Mouse (Mus musculus): ENCODE measurements around the gene Gpc6. TPM values are rescaled to one million over a fixed set of nuclear protein-coding genes. Genes with fewer than 3 reads are reported as not detected.

The Gpc6 gene
- total and polyA plus RNA-seq, 2 experiments from 2014 or later: 11.0 to 17.1 TPM

DNA sequence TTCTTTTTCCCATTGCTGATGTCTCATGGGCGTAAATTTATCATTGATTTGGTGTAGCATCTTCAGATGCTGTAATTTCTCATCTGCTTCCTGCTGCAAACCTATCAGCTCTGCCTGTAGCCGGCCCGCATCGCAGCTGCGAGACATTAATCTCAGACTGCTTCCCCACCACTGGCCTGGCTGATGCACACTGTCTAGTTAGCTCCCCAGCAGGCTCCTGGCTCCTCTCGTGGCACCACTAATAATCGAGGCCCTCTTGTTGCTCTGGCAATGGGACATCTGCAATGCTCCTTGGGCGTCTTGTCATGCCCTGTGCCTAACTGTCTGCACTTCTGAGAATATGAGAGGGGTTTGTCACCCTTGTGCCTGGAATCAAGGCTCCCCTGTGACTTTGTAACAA, 906.2 kb downstream of the Gpc6 start:
- H3K4me3 ChIP-seq (ENCODE audit: low read depth, low read length): no peak overlapping the region
- H3K27ac ChIP-seq (ENCODE audit: low read depth): no peak overlapping the region
- no peak for TF ChIP-seq CTCF (IDR thresholded peaks at IDR 0.05; ENCODE audit: low read depth)
- TF ChIP-seq EP300 (IDR thresholded peaks at IDR 0.05; ENCODE audit: low read depth): no peak
- no peaks in the 10 kb centered on the region for H3K27me3 ChIP-seq (ENCODE audit: control insufficient read depth, insufficient read depth, low read length)
- no peaks in the 10 kb centered on the region for H3K4me1 ChIP-seq (ENCODE audit: control insufficient read depth, insufficient read depth)
- no peak overlapping the region for H3K9ac ChIP-seq (replicated peaks; ENCODE audit: low read depth, low read length)
- WGBS: 85% methylated on average over 8 of the region's 8 CpGs
- no peak overlapping the region for H3K4me2 ChIP-seq (ENCODE audit: low read depth, low read length)
- DNase-seq (ENCODE audit: low spot score) (no peak), ATAC-seq (ENCODE audit: insufficient read depth, low read depth) (no peak)
- no peaks in the 10 kb centered on the region for H3K36me3 ChIP-seq (replicated peaks; ENCODE audit: control insufficient read depth, insufficient read depth, low read length)
- no peaks in the 10 kb centered on the region for H3K9me3 ChIP-seq (replicated peaks; ENCODE audit: control insufficient read depth, low read length)

DNA sequence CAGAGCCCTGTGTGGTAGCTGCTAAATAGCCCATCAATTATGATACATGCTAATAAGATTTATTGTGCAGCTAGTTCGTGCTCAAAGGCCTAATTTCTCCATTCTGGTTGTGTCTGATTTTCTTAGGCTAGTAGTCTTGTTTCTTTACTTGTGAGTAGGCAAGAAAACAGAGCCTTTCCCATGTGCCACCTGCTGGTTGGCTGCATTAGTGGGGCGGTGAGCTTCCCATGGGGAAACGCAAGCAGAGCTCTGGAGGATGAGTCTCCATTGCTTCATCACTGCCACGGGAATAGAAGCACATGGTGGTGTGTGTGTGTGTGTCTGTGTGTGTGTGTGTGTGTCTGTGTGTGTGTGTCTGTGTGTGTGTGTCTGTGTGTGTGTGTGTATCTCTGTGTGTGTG, 906.6 kb downstream of the Gpc6 start:
- DNase-seq (ENCODE audit: low spot score) (no peak), ATAC-seq (ENCODE audit: insufficient read depth, low read depth) (no peak)
- Histone ChIP-seq H3K27ac (ENCODE audit: low read depth) (no peak overlapping the region), H3K4me1 (ENCODE audit: control insufficient read depth, insufficient read depth) (no peaks in the 10 kb centered on the region), H3K9ac (replicated peaks; ENCODE audit: low read depth, low read length) (no peak overlapping the region), H3K4me3 (ENCODE audit: low read depth, low read length) (no peak overlapping the region), H3K4me2 (ENCODE audit: low read depth, low read length) (no peak overlapping the region), H3K27me3 (ENCODE audit: control insufficient read depth, insufficient read depth, low read length) (no peaks in the 10 kb centered on the region), H3K36me3 (replicated peaks; ENCODE audit: control insufficient read depth, insufficient read depth, low read length) (no peaks in the 10 kb centered on the region), H3K9me3 (replicated peaks; ENCODE audit: control insufficient read depth, low read length) (no peaks in the 10 kb centered on the region)
- TF ChIP-seq EP300 (IDR thresholded peaks at IDR 0.05; ENCODE audit: low read depth): no peak
- peak; percentile 59 for TF ChIP-seq CTCF (IDR thresholded peaks at IDR 0.05; ENCODE audit: low read depth)
- 55% methylated on average over 4 of the region's 4 CpGs for WGBS

DNA sequence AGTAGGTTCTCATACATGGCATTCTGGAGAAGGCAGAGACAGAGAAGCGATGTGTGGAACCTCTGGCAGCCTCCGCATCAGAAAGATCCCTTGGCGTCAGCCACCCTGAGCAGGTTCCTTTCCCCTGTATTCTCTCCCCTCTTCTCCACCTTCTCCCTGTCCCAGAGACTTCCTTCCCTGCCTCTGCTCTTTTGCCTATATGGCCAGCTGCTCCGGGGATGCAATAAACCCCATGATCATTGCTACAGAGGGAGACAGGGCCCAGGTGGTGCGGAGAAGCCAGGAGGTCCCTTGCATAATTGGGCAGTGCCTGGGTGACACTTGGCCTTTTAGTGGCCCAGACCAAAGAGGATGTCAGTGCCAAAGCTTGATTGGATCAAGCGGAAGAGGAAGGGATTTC, 910.4 kb downstream of the Gpc6 start:
- H3K27ac ChIP-seq (ENCODE audit: low read depth): no peak overlapping the region
- no peaks in the 10 kb centered on the region for H3K9me3 ChIP-seq (replicated peaks; ENCODE audit: control insufficient read depth, low read length)
- no peak for ATAC-seq (ENCODE audit: insufficient read depth, low read depth)
- no peak overlapping the region for H3K4me2 ChIP-seq (ENCODE audit: low read depth, low read length)
- DNase-seq (ENCODE audit: low spot score): no peak
- H3K27me3 ChIP-seq (ENCODE audit: control insufficient read depth, insufficient read depth, low read length): no peaks in the 10 kb centered on the region
- TF ChIP-seq CTCF (IDR thresholded peaks at IDR 0.05; ENCODE audit: low read depth) (no peak), EP300 (IDR thresholded peaks at IDR 0.05; ENCODE audit: low read depth) (no peak)
- H3K9ac ChIP-seq (replicated peaks; ENCODE audit: low read depth, low read length): no peak overlapping the region
- WGBS: 89% methylated on average over 6 of the region's 6 CpGs
- no peaks in the 10 kb centered on the region for H3K4me1 ChIP-seq (ENCODE audit: control insufficient read depth, insufficient read depth)
- H3K4me3 ChIP-seq (ENCODE audit: low read depth, low read length): no peak overlapping the region
- H3K36me3 ChIP-seq (replicated peaks; ENCODE audit: control insufficient read depth, insufficient read depth, low read length): no peaks in the 10 kb centered on the region

DNA sequence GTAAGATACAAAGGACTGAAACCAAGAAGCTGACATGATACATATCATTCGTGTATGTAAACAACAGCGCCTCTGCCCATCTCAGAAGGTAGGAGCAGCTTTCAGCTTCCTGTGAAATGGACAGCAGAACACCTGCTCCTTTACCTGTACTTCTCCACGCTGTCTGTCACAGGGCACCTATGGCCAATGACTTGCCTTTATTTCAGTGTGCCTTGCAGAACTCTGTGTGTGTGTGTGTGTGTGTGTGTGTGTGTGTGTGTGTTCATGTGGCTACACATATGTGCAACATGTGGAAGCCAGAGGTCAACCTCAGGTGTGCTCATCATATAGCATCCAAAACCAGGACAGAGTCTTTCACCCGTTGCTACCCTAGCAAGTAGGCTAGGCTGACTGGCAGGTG, 911.9 kb downstream of the Gpc6 start:
- DNase-seq (ENCODE audit: low spot score): no peak
- WGBS: 76% methylated on average over 4 of the region's 4 CpGs
- no peak overlapping the region for H3K4me3 ChIP-seq (ENCODE audit: low read depth, low read length)
- H3K4me1 ChIP-seq (ENCODE audit: control insufficient read depth, insufficient read depth): no peaks in the 10 kb centered on the region
- TF ChIP-seq EP300 (IDR thresholded peaks at IDR 0.05; ENCODE audit: low read depth) (no peak), CTCF (IDR thresholded peaks at IDR 0.05; ENCODE audit: low read depth) (no peak)
- H3K9ac ChIP-seq (replicated peaks; ENCODE audit: low read depth, low read length): no peak overlapping the region
- no peaks in the 10 kb centered on the region for H3K9me3 ChIP-seq (replicated peaks; ENCODE audit: control insufficient read depth, low read length)
- H3K27ac ChIP-seq (ENCODE audit: low read depth): no peak overlapping the region
- H3K36me3 ChIP-seq (replicated peaks; ENCODE audit: control insufficient read depth, insufficient read depth, low read length): no peaks in the 10 kb centered on the region
- H3K4me2 ChIP-seq (ENCODE audit: low read depth, low read length): no peak overlapping the region
- ATAC-seq (ENCODE audit: insufficient read depth, low read depth): no peak
- no peaks in the 10 kb centered on the region for H3K27me3 ChIP-seq (ENCODE audit: control insufficient read depth, insufficient read depth, low read length)

DNA sequence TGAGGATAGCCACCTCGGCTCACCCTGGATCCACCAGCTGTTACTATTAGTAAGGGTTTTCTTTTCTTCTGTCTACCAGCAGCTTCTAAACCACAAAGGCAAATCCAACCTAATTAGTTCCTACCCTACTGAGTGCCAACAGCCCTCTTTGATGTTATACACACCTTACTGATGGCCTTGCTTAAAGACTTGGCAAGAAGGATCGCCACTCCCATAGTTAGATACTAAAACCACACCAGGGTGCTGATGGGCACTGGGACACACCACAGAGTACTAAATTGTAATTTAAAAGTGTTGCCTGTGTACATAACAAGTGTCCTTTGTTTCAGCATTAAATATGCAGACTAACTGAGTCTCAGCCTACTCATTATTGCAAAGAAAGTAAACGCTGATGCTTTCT, 912.6 kb downstream of the Gpc6 start:
- Histone ChIP-seq H3K9me3 (replicated peaks; ENCODE audit: control insufficient read depth, low read length) (no peaks in the 10 kb centered on the region), H3K4me3 (ENCODE audit: low read depth, low read length) (no peak overlapping the region), H3K4me1 (ENCODE audit: control insufficient read depth, insufficient read depth) (no peaks in the 10 kb centered on the region), H3K9ac (replicated peaks; ENCODE audit: low read depth, low read length) (no peak overlapping the region), H3K27me3 (ENCODE audit: control insufficient read depth, insufficient read depth, low read length) (no peaks in the 10 kb centered on the region), H3K4me2 (ENCODE audit: low read depth, low read length) (no peak overlapping the region), H3K27ac (ENCODE audit: low read depth) (no peak overlapping the region), H3K36me3 (replicated peaks; ENCODE audit: control insufficient read depth, insufficient read depth, low read length) (no peaks in the 10 kb centered on the region)
- 73% methylated on average over 3 of the region's 3 CpGs for WGBS
- no peak for ATAC-seq (ENCODE audit: insufficient read depth, low read depth)
- no peak for DNase-seq (ENCODE audit: low spot score)
- TF ChIP-seq CTCF (IDR thresholded peaks at IDR 0.05; ENCODE audit: low read depth): no peak
- no peak for TF ChIP-seq EP300 (IDR thresholded peaks at IDR 0.05; ENCODE audit: low read depth)

DNA sequence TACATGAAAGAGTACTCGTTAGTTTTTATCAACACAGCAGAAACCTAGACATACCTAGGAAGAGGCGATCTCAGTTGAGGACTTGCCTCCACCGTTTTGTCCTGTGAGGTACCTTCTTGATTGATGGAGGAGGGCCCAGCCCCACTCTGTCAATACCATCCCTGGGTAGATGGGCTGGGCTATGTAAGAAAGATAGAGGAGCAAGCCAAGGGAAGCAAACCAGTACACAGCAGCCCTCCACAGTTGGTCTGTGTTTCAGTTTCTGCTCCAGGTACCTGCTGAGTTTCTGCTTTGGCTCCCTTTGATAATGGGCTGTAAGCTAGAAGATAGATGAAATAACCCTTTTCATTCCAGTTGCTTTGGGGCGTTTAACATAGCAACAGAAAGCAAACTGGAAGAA, 916.1 kb downstream of the Gpc6 start:
- DNase-seq (ENCODE audit: low spot score): no peak
- no peak for ATAC-seq (ENCODE audit: insufficient read depth, low read depth)

More for the DNA sequence above, 916.1 kb downstream of the Gpc6 start:
- no peak overlapping the region for H3K9ac ChIP-seq (replicated peaks; ENCODE audit: low read depth, low read length)
- H3K36me3 ChIP-seq (replicated peaks; ENCODE audit: control insufficient read depth, insufficient read depth, low read length): no peaks in the 10 kb centered on the region
- no peak for TF ChIP-seq CTCF (IDR thresholded peaks at IDR 0.05; ENCODE audit: low read depth)
- no peak for TF ChIP-seq EP300 (IDR thresholded peaks at IDR 0.05; ENCODE audit: low read depth)
- no peaks in the 10 kb centered on the region for H3K27me3 ChIP-seq (ENCODE audit: control insufficient read depth, insufficient read depth, low read length)
- no peaks in the 10 kb centered on the region for H3K4me1 ChIP-seq (ENCODE audit: control insufficient read depth, insufficient read depth)
- no peak overlapping the region for H3K4me2 ChIP-seq (ENCODE audit: low read depth, low read length)
- no peaks in the 10 kb centered on the region for H3K9me3 ChIP-seq (replicated peaks; ENCODE audit: control insufficient read depth, low read length)
- 67% methylated on average over 4 of the region's 4 CpGs for WGBS
- no peak overlapping the region for H3K27ac ChIP-seq (ENCODE audit: low read depth)
- H3K4me3 ChIP-seq (ENCODE audit: low read depth, low read length): no peak overlapping the region

Data from heart, postnatal 0 days (tissue).